Mouse (Mus musculus): ENCODE data around the gene Tmem163.

GRCm38 (mm10) chr1:127729096-127729495, 49.7 kb upstream of the Tmem163 start, which contains the start of gene Acmsd:
- TF ChIP-seq CTCF (IDR thresholded peaks at IDR 0.05; ENCODE audit: low read depth, low read length) (no peak), POLR2AphosphoS5 (IDR thresholded peaks at IDR 0.05; ENCODE audit: insufficient replicate concordance, low read depth, low read length) (no peak), TAL1 (conservative IDR thresholded peaks at IDR 0.05; ENCODE audit: low read depth, low read length) (no peak)

Measured in G1E (cell line).